Mouse (Mus musculus): ENCODE measurements at regions not wholly inside any gene's neighbourhood (a gene's known extent, or its start where the extent isn't known, plus 50 kb on each side); places are given as distances from the start of the nearest gene placed in this dataset.

DNA sequence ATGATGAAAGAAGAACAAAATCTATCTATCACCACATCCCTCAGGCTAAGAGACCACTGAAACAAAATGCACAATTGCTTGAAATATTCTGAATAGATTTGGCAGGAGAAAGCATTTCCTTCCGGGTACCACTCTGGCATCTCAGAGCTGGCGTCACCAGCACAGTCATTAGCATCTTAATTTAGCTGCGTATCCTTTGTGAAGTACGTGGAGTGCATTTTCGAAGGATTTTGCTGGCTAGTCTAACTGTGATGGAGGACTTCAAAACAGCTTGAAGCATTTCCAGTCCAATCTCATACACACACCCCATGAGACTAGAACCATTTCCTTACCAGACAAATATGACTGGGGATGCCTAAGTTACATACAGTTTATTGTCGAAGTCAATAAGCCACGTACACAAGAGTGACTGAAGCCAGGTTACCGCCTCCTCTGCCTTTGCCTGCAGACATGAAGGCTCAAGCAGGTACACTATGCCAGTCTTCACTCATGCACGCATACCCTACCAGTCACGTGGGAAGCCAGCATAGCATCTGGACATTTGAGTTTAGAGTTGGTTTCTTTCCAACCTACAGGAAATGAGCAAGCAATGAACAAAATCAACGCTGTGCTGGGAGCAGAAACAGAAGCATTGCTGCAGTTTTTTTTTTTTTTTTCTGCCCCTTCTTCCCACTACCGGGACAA, 208.7 kb upstream of the Aco1 start:
- H3K4me1 ChIP-seq (ENCODE audit: control insufficient read depth in 1 of 2, insufficient read depth in 2 of 2) = no peaks in the 10 kb centered on the region
- no peak overlapping the region for H3K4me2 ChIP-seq (ENCODE audit: insufficient read depth, low read depth, poor library complexity, severe bottlenecking)
- H3K27me3 ChIP-seq (replicated peaks) = no peaks in the 10 kb centered on the region
- H3K9ac ChIP-seq (ENCODE audit: insufficient read depth, low read depth) = no peak overlapping the region
- dilution Hi-C loops (cut with MboI; ENCODE audit: extremely low pct_ligation_motif_present, extremely low pct_unique_long_range_greater_than_20kb, low sequenced_read_pairs) (no loop called here), in situ Hi-C loops (cut with MboI; ENCODE audit: low pct_ligation_motif_present, low pct_unique_long_range_greater_than_20kb, low sequenced_read_pairs) (no loop called here)
- H3K9me3 ChIP-seq (replicated peaks; ENCODE audit: low read length) = no peaks in the 10 kb centered on the region
- H3K4me3 ChIP-seq (replicated peaks in 1 of 3; ENCODE audit: low read depth in 2 of 3, low read length in 2 of 3, poor library complexity in 1 of 3) = no peak overlapping the region
- no peaks in the 10 kb centered on the region for H3K79me2 ChIP-seq (replicated peaks; ENCODE audit: control insufficient read depth, extremely low read depth, insufficient read depth, poor library complexity, severe bottlenecking)
- no peaks in the 10 kb centered on the region for H3K36me3 ChIP-seq (replicated peaks in 1 of 2; ENCODE audit: control insufficient read depth in 1 of 2, insufficient read depth in 1 of 2, low read length in 1 of 2)
- no peak for DNase-seq (ENCODE audit: extremely low read depth)
- no peak for TF ChIP-seq ELF1 (IDR thresholded peaks at IDR 0.05; ENCODE audit: low read depth, low read length)
- no peak overlapping the region for H3K27ac ChIP-seq (ENCODE audit: insufficient read depth, low read depth)

DNA sequence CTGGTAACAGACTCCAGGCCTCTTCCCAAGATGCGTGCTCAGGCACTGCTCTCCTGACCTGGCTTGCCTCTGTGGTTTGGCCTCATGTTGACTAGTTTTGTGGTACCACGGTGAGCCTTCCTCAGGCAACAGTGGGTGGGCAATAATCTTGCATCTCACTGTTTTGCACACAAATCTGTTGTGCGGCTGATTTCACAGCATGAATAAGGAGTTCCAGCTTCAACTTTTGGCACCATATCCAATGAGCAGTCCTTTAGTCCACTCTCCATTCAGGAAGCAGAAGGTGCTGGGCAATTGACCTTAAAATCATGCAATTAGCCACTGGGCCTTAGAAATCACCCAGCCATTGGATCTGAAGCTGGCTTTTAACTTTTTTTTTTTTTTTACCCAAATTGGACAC, 184.2 kb upstream of the Aco1 start:
- Histone ChIP-seq H3K9ac (ENCODE audit: insufficient read depth, low read depth) (no peak overlapping the region), H3K79me2 (replicated peaks; ENCODE audit: control insufficient read depth, extremely low read depth, insufficient read depth, poor library complexity, severe bottlenecking) (no peaks in the 10 kb centered on the region), H3K36me3 (replicated peaks in 1 of 2; ENCODE audit: control insufficient read depth in 1 of 2, insufficient read depth in 1 of 2, low read length in 1 of 2) (no peaks in the 10 kb centered on the region), H3K4me3 (replicated peaks in 1 of 3; ENCODE audit: low read depth in 2 of 3, low read length in 2 of 3, poor library complexity in 1 of 3) (no peak overlapping the region), H3K4me2 (ENCODE audit: insufficient read depth, low read depth, poor library complexity, severe bottlenecking) (no peak overlapping the region), H3K27ac (ENCODE audit: insufficient read depth, low read depth) (no peak overlapping the region), H3K4me1 (ENCODE audit: control insufficient read depth in 1 of 2, insufficient read depth in 2 of 2) (no peaks in the 10 kb centered on the region), H3K27me3 (replicated peaks) (no peaks in the 10 kb centered on the region), H3K9me3 (replicated peaks; ENCODE audit: low read length) (no peaks in the 10 kb centered on the region)
- no peak for DNase-seq (ENCODE audit: extremely low read depth)
- in situ Hi-C loops (cut with MboI; ENCODE audit: low pct_ligation_motif_present, low pct_unique_long_range_greater_than_20kb, low sequenced_read_pairs) = no loop called here
- dilution Hi-C loops (cut with MboI; ENCODE audit: extremely low pct_ligation_motif_present, extremely low pct_unique_long_range_greater_than_20kb, low sequenced_read_pairs) = no loop called here
- TF ChIP-seq CHD1 (IDR thresholded peaks at IDR 0.05; ENCODE audit: low read depth, low read length) (no peak), ZC3H11A (IDR thresholded peaks at IDR 0.05; ENCODE audit: low read depth, low read length) (no peak)

GRCm38 (mm10) chr4:39967938-39968337, 174.9 kb upstream of the Aco1 start:
- no peak for DNase-seq (ENCODE audit: extremely low read depth)
- no peak for TF ChIP-seq JUN (IDR thresholded peaks at IDR 0.05; ENCODE audit: insufficient read depth, low read depth, low read length)
- TF ChIP-seq IRF4 (IDR thresholded peaks at IDR 0.05; ENCODE audit: low read depth, low read length) = no peak
- TF ChIP-seq USF1 (IDR thresholded peaks at IDR 0.05; ENCODE audit: low read depth, low read length) = no peak
- no peak for TF ChIP-seq ZNF384 (IDR thresholded peaks at IDR 0.05; ENCODE audit: low read depth, low read length)
- TF ChIP-seq MAX (IDR thresholded peaks at IDR 0.05; ENCODE audit: low read length) = no peak
- TF ChIP-seq TBP (conservative IDR thresholded peaks at IDR 0.05; ENCODE audit: low read depth, low read length) = no peak
- TF ChIP-seq CHD2 (IDR thresholded peaks at IDR 0.05; ENCODE audit: low read length) = no peak
- TF ChIP-seq MEF2A (IDR thresholded peaks at IDR 0.05; ENCODE audit: borderline replicate concordance, low read depth, low read length) = no peak
- TF ChIP-seq EP300 (IDR thresholded peaks at IDR 0.05; ENCODE audit: low read length) = no peak
- TF ChIP-seq UBTF (IDR thresholded peaks at IDR 0.05; ENCODE audit: low read depth, low read length) = no peak
- TF ChIP-seq GABPA (IDR thresholded peaks at IDR 0.05; ENCODE audit: insufficient replicate concordance, low read depth, low read length) = no peak
- TF ChIP-seq NELFE (IDR thresholded peaks at IDR 0.05; ENCODE audit: low read depth, low read length) = no peak
- no peak for TF ChIP-seq SIN3A (IDR thresholded peaks at IDR 0.05; ENCODE audit: low read length)
- TF ChIP-seq ELF1 (IDR thresholded peaks at IDR 0.05; ENCODE audit: low read depth, low read length) = no peak
- TF ChIP-seq BHLHE40 (IDR thresholded peaks at IDR 0.05; ENCODE audit: low read depth, low read length) = no peak
- TF ChIP-seq POLR2AphosphoS2 (IDR thresholded peaks at IDR 0.05; ENCODE audit: low read depth, low read length) = no peak
- no peak for TF ChIP-seq E2F4 (IDR thresholded peaks at IDR 0.05; ENCODE audit: insufficient replicate concordance, low read depth, low read length)
- TF ChIP-seq SMC3 (IDR thresholded peaks at IDR 0.05; ENCODE audit: low read depth, low read length) = no peak
- TF ChIP-seq ZC3H11A (IDR thresholded peaks at IDR 0.05; ENCODE audit: low read depth, low read length) = no peak
- in situ Hi-C loops (cut with MboI; ENCODE audit: low pct_ligation_motif_present, low pct_unique_long_range_greater_than_20kb, low sequenced_read_pairs) (no loop called here), dilution Hi-C loops (cut with MboI; ENCODE audit: extremely low pct_ligation_motif_present, extremely low pct_unique_long_range_greater_than_20kb, low sequenced_read_pairs) (no loop called here)
- Histone ChIP-seq H3K27me3 (replicated peaks) (no peaks in the 10 kb centered on the region), H3K27ac (ENCODE audit: insufficient read depth, low read depth) (no peak overlapping the region), H3K4me3 (replicated peaks in 1 of 3; ENCODE audit: low read depth in 2 of 3, low read length in 2 of 3, poor library complexity in 1 of 3) (no peak overlapping the region), H3K4me2 (ENCODE audit: insufficient read depth, low read depth, poor library complexity, severe bottlenecking) (no peak overlapping the region), H3K4me1 (ENCODE audit: control insufficient read depth in 1 of 2, insufficient read depth in 2 of 2) (no peaks in the 10 kb centered on the region), H3K9me3 (replicated peaks; ENCODE audit: low read length) (no peaks in the 10 kb centered on the region), H3K36me3 (replicated peaks in 1 of 2; ENCODE audit: control insufficient read depth in 1 of 2, insufficient read depth in 1 of 2, low read length in 1 of 2) (no peaks in the 10 kb centered on the region), H3K9ac (ENCODE audit: insufficient read depth, low read depth) (no peak overlapping the region), H3K79me2 (replicated peaks; ENCODE audit: control insufficient read depth, extremely low read depth, insufficient read depth, poor library complexity, severe bottlenecking) (no peaks in the 10 kb centered on the region)
